Mouse (Mus musculus) cerebellum, postnatal 25 days (tissue): Measurements from ENCODE around the gene Atg2b.

Source experiments
- DNase-seq, 2 experiments: peaks; one replicate each; pipeline ENCODE4 v3.0.0; 2021; ENCODE audit warnings: mixed read lengths in 2 of 2

The Atg2b gene

DNA sequence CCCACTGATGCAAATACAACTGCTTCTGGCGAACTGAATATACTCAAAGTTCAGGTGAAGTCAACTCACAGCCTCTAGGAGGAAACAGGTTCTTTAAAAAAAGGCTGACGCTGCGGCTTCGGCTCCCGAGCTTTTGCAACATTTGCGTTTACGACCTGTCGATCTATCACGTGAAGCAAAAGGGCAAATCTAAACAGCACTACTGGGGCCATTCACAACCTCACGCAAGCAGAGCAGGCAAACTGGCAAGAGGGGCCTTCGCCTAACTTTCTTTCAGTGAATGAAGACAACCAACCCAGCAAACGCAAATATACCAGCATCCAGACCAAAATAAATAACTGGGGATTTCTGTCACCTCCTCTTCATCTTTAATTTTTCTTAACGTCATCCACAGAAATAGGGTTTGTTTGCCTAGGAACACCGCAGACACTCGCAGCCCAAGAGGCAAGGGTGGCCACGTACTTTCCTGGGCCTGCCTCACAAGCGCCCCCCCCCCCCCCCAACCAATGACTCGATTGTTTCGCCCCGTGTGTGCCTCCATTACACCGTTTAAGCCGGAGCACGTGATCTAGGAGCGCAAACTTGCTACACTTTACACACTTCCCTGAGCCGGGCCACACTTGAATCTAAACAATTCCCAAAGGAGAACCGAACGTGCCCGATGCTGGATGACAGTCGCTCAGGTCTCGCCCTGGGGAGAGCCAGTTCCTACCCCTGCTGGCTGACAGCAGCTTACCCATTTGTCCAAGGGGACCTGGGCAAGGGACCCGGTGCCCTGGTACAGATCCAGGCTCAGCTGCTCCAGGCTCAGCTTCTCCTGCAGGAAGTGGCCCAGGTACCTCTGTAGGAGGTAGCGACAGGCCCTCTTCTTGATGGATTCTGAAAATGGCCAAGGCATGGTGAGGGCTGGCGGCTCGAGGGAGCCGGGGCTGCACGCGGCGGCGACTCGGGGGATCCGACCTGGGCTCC is 794 bp downstream of the Atg2b start, which contains the start of gene Gskip:
Gskip (plus strand) TSS at position 897 of the 969 bp plus-strand sequence.
- peak; percentile 23 to 56 for DNase-seq

DNA sequence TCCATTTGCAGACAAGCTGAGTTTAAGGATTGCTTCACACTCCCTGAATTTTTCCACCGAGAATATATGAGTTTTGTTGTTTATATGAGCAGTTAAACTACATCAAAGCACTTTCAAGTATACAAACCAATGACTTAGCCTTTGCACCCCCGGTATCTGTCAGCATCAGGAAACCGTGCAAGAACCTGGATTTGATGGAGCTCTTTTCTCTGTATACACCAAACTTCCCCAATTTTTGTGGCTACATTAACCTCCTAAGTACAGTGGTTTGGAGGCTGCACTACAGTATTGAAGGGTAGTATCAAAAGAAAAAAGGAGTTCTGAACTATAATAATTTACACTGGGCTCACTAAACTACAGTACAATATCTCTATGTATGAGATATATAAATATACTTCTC is 6.2 kb downstream of the Atg2b start:
- no peak for DNase-seq

DNA sequence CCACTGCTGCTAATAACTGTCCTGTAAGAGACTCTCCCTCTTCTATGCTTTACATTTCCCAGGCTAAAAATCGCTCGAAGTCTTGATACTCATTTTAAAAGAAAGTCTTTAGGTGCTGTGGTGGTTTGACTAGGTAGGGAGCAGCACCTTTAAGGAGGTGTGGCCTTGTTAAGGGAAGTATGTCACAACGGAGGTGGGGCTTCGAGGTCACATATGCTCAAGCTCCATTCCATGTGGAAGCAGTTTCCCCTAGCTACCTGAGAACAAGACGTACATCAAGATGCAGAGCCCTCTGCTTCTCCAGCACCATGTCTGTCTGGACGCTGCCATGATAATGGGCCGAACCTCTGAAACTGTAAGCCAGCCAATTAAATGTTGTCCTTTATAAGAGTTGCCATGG is 6.8 kb downstream of the Atg2b start:
- DNase-seq: no peak

- no peak for DNase-seq
Observed at GRCm38 (mm10) chr12:105676274-105676673, 8.7 kb downstream of the Atg2b start.

DNA sequence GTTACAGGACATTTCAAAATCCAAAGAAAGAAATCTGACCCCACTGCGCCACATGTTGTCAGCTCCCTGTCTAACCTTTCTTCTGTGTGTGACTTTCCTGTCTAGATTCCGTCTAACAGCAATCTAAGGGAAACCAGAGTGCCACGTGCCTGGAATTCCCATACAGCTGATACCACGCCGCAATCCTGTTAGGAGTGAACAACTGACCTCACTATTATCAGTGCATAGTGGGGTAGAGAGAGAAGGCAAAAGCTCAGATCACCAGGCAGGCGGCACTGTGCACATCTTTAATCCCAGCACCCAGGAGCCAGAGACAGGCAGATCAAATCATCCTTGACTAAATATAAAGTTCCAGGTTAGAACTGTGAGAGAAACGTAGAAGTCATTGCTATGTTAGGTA is 29.2 kb downstream of the Atg2b start:
- DNase-seq: no peak

DNA sequence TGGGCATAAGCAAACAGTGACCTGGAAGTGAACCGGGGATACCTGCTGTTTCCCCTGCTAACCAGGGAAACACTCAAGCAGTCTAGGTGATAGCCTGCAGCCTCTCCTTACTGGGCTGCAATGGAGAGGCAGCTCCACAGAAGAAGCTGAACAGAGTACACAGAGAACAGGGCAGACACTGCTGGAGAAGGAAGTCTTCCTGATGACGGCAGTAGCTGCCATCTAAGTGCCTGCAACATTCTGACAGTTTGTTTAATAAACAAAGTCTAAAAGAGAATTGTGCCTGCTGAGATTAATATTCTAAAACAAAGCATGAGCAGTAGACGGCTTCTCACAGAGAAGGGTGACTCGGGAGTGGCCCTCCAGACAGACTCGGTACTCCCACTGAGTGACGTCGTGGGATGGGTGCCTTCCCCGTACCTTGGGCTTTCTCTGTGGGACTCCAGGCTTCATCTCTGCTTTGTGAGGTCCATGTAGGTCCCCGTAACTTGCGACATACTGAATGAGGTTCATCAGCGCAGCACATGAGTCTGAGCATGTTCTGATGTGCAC is 42.2 kb downstream of the Atg2b start:
- no peak for DNase-seq

- peak in 1 of 2 experiments; percentile 26 for DNase-seq
Observed at GRCm38 (mm10) chr12:105637554-105637953, 47.5 kb downstream of the Atg2b start.

DNA sequence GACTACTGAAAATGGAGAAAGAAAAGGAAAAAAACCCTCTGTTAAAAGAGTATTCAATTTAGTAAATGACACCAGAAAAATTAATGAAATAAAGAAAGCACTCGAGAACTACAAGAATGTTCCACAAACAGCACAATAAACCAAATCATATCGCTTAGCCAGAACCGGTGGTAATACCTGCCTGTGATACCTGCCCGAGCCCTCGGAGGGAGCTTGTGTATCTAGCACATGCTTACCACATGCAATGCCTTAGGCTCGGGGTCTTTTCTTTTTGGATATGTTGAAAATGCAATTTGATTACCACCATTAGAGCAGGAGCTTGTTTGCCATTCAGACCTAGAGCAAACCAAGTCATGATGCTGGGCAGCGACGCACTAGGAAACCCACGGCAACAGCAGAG is 48.5 kb downstream of the Atg2b start:
- DNase-seq: no peak

GRCm38 (mm10) chr12:105634374-105635067 is 50.5 kb downstream of the Atg2b start:
- DNase-seq: no peak

GRCm38 (mm10) chr12:105625798-105626197 is 59.2 kb downstream of the Atg2b start:
- no peak for DNase-seq

- DNase-seq: no peak
Observed at GRCm38 (mm10) chr12:105622981-105623539, 62.0 kb downstream of the Atg2b start.

DNA sequence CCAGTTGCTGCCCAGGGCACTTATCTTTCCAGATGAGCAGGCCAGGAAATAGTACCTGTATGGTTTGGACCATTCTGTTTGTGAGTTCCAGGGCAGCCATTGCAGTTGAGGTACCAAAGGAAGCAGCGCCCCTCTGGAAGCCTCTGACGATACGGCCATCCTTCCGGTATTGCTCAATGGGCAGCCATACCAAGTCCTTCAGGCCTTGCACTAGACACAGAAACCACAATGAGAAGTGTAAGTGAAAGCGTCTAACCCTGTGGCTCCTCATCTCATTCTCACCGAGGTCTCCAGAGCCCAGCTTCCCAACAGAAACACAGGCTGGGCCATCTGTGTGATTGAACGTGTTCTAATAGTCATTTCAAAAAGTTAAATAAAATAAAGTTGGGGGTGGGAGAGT is 63.0 kb downstream of the Atg2b start:
- no peak for DNase-seq

GRCm38 (mm10) chr12:105613559-105613958 is 71.5 kb downstream of the Atg2b start:
- no peak for DNase-seq

- peak; percentile 49 to 72 for DNase-seq
Observed at GRCm38 (mm10) chr12:105611748-105612147, 73.3 kb downstream of the Atg2b start.

DNA sequence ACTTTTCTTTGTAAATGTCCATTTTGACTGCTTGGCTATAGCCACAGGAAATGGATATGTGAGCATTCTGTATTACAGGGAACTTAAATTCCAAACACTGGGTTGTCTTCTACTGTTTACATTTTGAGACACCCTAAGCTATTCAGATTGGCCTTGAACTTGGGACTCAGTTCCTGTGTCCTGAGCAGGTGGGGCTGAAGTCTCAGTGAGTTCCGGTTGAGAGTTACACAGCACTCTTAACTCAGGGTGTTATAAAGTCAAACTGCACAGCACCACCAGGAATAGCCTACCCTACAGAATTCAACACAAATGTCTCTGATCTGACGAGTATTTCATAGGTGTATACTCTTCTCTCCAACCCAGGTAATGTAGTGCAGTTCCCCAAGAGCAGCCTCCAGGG is 74.0 kb downstream of the Atg2b start:
- no peak for DNase-seq

- no peak for DNase-seq
Observed at GRCm38 (mm10) chr12:105606881-105607280, 78.1 kb downstream of the Atg2b start.

DNA sequence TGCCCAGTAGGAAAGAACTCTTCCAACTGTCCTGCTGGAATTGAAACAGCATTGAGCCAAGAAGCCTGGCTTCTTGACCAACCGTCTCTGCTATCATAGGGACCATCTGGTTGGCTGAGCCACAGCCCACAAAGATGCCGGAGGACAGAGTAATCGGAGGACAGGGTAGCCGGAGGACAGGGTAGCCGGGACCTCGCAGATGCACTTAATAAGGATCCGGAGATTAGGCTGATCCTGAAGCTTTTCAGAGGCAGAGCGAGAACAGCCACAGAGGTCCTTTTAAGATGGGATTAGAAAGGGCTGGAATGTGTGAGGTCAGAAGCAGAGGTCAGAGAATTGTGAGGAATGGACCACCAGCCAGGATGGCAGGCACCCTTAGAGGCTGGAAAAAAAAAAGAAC is 79.8 kb downstream of the Atg2b start:
- DNase-seq: no peak

- no peak for DNase-seq
Observed at GRCm38 (mm10) chr12:105603904-105604303, 81.1 kb downstream of the Atg2b start.

GRCm38 (mm10) chr12:105602581-105603210 is 82.3 kb downstream of the Atg2b start, which contains the start of gene Bdkrb1:
Bdkrb1 (plus strand) TSS chr12:105603085.
- no peak for DNase-seq

DNA sequence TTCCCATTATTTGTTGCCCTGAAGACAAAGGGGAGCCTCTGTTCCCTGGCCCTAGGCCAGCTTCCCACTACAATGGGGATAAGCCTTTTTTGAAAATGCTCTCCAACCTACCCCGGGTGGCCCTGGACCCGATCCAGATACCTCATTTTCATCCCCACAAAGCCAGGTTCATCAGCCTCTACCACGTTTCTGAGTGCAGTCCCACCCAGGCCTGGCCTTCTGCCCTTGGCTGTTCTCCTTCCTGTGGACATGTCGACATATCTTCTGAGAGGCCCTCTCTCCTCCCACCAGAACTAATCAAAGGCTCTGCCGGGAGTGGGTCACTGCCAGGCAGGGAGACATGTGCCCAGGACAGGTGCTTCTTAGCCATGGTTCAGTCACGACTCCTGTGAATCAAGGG is 83.4 kb downstream of the Atg2b start:
- peak; percentile 57 to 62 for DNase-seq

DNA sequence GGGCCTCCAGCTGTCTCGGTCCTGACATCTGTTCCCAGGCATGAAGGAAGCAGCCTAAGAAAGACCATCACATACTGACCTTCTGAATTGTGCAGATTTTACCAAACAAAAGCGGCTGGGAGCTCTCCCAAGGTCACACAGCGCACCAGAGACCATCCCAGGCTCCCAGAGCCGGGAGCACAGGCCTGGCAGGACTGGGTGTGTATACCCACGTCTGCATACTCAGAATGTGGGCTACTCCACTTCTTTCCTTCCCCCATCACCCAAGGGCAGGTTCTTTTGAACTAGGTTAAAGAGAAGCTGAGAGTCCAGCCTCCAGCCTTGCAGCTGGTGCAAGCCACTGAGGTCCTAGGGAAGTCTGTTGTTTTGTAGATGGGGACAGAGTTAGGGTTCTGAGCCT is 85.9 kb downstream of the Atg2b start:
- no peak for DNase-seq

DNA sequence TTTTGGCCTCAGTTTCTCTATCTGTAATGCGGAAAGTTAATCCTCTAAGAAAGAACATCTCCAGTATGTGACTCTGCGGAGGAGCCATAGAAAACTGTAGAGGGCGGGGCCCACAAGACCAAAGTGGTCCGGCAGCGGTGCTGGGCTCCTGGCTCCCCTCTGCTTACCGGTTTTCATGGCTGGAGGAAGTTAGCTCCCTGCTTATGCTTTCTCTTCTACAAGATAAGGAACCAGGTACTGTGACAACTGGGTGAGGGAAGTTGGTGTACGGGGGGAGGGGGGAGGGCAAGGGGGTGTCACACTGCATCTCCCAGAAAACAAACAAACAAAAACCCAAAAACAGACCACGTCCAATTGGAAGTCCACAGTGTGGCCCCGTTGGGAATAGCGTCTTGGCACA is 86.5 kb downstream of the Atg2b start:
- DNase-seq: no peak

DNA sequence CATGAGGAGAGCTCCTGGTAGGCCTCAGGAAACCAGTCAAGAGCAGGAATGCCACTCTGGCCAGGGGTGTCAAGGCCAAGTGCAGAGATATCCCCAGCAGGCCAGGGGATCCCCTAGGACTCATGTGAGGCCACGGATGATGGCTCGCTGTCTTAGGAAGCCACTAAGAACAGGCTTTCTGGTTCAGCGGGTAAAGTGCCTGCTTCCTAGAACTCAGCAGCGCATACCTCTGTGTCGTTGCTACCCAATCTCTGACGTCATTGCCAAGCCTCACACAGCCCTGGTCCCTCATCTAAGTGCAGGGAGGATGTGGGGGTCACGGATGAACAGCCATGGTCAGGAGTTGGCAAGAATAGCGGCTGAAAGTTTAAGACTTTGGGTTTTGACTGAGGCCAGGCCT is 87.9 kb downstream of the Atg2b start:
- DNase-seq: no peak
